9 mouse cellular contexts compared by ENCODE assay signal in genomic region chr6:83710361-83711066, GRCm38 (mm10). TPM values are rescaled to one million over a fixed set of nuclear protein-coding genes. Genes with fewer than 3 reads are reported as not detected.
A peak's percentile ranks its signal among the peaks of the same experiment; 100 is the strongest.
DNase-seq lines count a peak whose midpoint lies in the region; ATAC-seq lines count a peak whose summit lies in the region.
"Had no signal": no experiment of that assay in that cellular context is flagged by ENCODE, and none has a peak within 500 bp of the region (broad histone marks: within the 10 kb centered on the region; RNA-seq: fewer than 3 reads in every experiment).

No protein-coding gene starts in this region.

- peaks cover 95% of the 10 kb centered on the region for H3K27me3 ChIP-seq in heart, embryonic 16.5 days (ENCODE audit: control insufficient read depth, insufficient read depth, low read length)
- peaks cover 96% of the 10 kb centered on the region for H3K27me3 ChIP-seq in hindbrain, embryonic 11.5 days (ENCODE audit: control insufficient read depth, insufficient read depth, low read length)
- H3K27me3 ChIP-seq in midbrain, embryonic 11.5 days (ENCODE audit: control insufficient read depth, insufficient read depth, low read length), result peaks cover 99% of the 10 kb centered on the region

- peaks cover 19% of the 10 kb centered on the region for H3K4me1 ChIP-seq in heart, embryonic 16.5 days (ENCODE audit: control insufficient read depth, insufficient read depth, low read length)
- H3K4me1 ChIP-seq in hindbrain, embryonic 11.5 days (replicated peaks; ENCODE audit: control insufficient read depth, insufficient read depth, low read length), result peaks cover 10% of the 10 kb centered on the region
- peaks cover 18% of the 10 kb centered on the region for H3K4me1 ChIP-seq in midbrain, embryonic 11.5 days (ENCODE audit: control insufficient read depth, insufficient read depth, low read length)

- under 1% methylated on average over 32 of the region's 32 CpGs for WGBS in heart, embryonic 16.5 days
- WGBS in hindbrain, embryonic 11.5 days, result under 1% methylated on average over 32 of the region's 32 CpGs
- under 1% methylated on average over 31 of the region's 32 CpGs for WGBS in midbrain, embryonic 11.5 days

- H3K27ac ChIP-seq in heart, embryonic 16.5 days (ENCODE audit: low read length), result no peak overlapping the region
- H3K27ac ChIP-seq in hindbrain, embryonic 11.5 days (ENCODE audit: low read depth, low read length), result no peak overlapping the region
- no peak overlapping the region for H3K27ac ChIP-seq in midbrain, embryonic 11.5 days (ENCODE audit: low read depth, low read length)

- H3K36me3 ChIP-seq in heart, embryonic 16.5 days (ENCODE audit: control insufficient read depth, insufficient read depth), result no peaks in the 10 kb centered on the region
- H3K36me3 ChIP-seq in hindbrain, embryonic 11.5 days (ENCODE audit: control insufficient read depth, insufficient read depth, low read length), result no peaks in the 10 kb centered on the region
- H3K36me3 ChIP-seq in midbrain, embryonic 11.5 days (ENCODE audit: control insufficient read depth, insufficient read depth, low read length), result no peaks in the 10 kb centered on the region

- ATAC-seq in heart, embryonic 16.5 days (replicated peaks; ENCODE audit: extremely low read depth, insufficient read depth, low FRiP score), result peak; percentile 14; the same call in 1 of the 2 replicates
- ATAC-seq in hindbrain, embryonic 11.5 days (ENCODE audit: low FRiP score), result peak; percentile 76; the same call in 1 of the 2 replicates
- peak; percentile 67 for ATAC-seq in midbrain, embryonic 11.5 days (ENCODE audit: low FRiP score)

- H3K4me2 ChIP-seq in heart, embryonic 16.5 days (ENCODE audit: low read depth, low read length), result peak overlapping the region; percentile 64
- peak overlapping the region; percentile 74 for H3K4me2 ChIP-seq in hindbrain, embryonic 11.5 days (replicated peaks; ENCODE audit: low read depth, low read length)
- H3K4me2 ChIP-seq in midbrain, embryonic 11.5 days, result peak overlapping the region; percentile 82

- peak overlapping the region; percentile 55 for H3K4me3 ChIP-seq in heart, embryonic 16.5 days (ENCODE audit: low read length)
- H3K4me3 ChIP-seq in hindbrain, embryonic 11.5 days (ENCODE audit: low read depth, low read length), result peak overlapping the region; percentile 39
- peak overlapping the region; percentile 43 for H3K4me3 ChIP-seq in midbrain, embryonic 11.5 days (ENCODE audit: low read depth, low read length)

- no peaks in the 10 kb centered on the region for H3K9me3 ChIP-seq in heart, embryonic 16.5 days (replicated peaks; ENCODE audit: control insufficient read depth, low read length)
- H3K9me3 ChIP-seq in hindbrain, embryonic 11.5 days (ENCODE audit: control insufficient read depth, low read length), result no peaks in the 10 kb centered on the region
- no peaks in the 10 kb centered on the region for H3K9me3 ChIP-seq in midbrain, embryonic 11.5 days (ENCODE audit: control insufficient read depth, low read length)

- no peak overlapping the region for H3K9ac ChIP-seq in heart, embryonic 16.5 days (ENCODE audit: low read length)
- H3K9ac ChIP-seq in hindbrain, embryonic 11.5 days (ENCODE audit: low read depth, low read length), result no peak overlapping the region; the same call in 1 of the 2 replicates
- H3K9ac ChIP-seq in midbrain, embryonic 11.5 days (ENCODE audit: low read length), result no peak overlapping the region

- DNase-seq in heart, adult 11 months, result no peak
- DNase-seq in ES-CJ7 (ENCODE audit: low read depth, low spot score), result peak; percentile 61
- DNase-seq in hindbrain, embryonic 11.5 days (ENCODE audit: low spot score), result no peak
- peak; percentile 94 for DNase-seq in midbrain, embryonic 11.5 days (ENCODE audit: low spot score, missing footprints)
- DNase-seq in urinary bladder, postnatal 14 days (ENCODE audit: low spot score), result no peak
- DNase-seq in left cerebral cortex, adult 11 months (ENCODE audit: low spot score), result no peak
- DNase-seq in gastrocnemius, adult 8-10 months (ENCODE audit: low spot score in 2 of 2), result no peak

RNA-seq across cellular contexts. Expression of gene Vax2, which starts 0.6 kb away (rescaled TPM):
- not detected in 2 replicates for polyA plus RNA-seq in heart, embryonic 16.5 days (2015; fragmentation: Nextera tagmentation; extraction: Ambion mirVana)
- polyA plus RNA-seq in hindbrain, embryonic 11.5 days (2014; fragmentation: Nextera tagmentation; extraction: Ambion mirVana), result 0.23 and 0.39 TPM in 2 replicates
- polyA plus RNA-seq in midbrain, embryonic 11.5 days (2014; fragmentation: Nextera tagmentation; extraction: Ambion mirVana), result 0.25 and 0.26 TPM in 2 replicates
- not detected for total RNA-seq in gastrocnemius, adult 8-10 months (2022)
- total RNA-seq: gastrocnemius, postnatal 36 days had no signal

RNA-seq across cellular contexts. Expression of gene Atp6v1b1, which starts 32.3 kb away (rescaled TPM):
- 0.09 and 0.32 TPM in 2 replicates for polyA plus RNA-seq in heart, embryonic 16.5 days (2015; fragmentation: Nextera tagmentation; extraction: Ambion mirVana)
- polyA plus RNA-seq in hindbrain, embryonic 11.5 days (2014; fragmentation: Nextera tagmentation; extraction: Ambion mirVana), result 0.15 TPM in 1 of 2 replicates, not detected in the other
- not detected in 2 replicates for polyA plus RNA-seq in midbrain, embryonic 11.5 days (2014; fragmentation: Nextera tagmentation; extraction: Ambion mirVana)
- not detected for total RNA-seq in gastrocnemius, adult 8-10 months (2022)
- total RNA-seq: gastrocnemius, postnatal 36 days had no signal

RNA-seq across cellular contexts. Expression of gene Cd207, which starts 32.9 kb away (rescaled TPM):
- 0.41 and 0.42 TPM in 2 replicates for polyA plus RNA-seq in heart, embryonic 16.5 days (2015; fragmentation: Nextera tagmentation; extraction: Ambion mirVana)
- not detected in 2 replicates for polyA plus RNA-seq in hindbrain, embryonic 11.5 days (2014; fragmentation: Nextera tagmentation; extraction: Ambion mirVana)
- polyA plus RNA-seq in midbrain, embryonic 11.5 days (2014; fragmentation: Nextera tagmentation; extraction: Ambion mirVana), result not detected in 2 replicates
- total RNA-seq in gastrocnemius, adult 8-10 months (2022), result not detected

RNA-seq across cellular contexts. Expression of gene Ankrd53, which starts 51.9 kb away (rescaled TPM):
- not detected in 2 replicates for polyA plus RNA-seq in heart, embryonic 16.5 days (2015; fragmentation: Nextera tagmentation; extraction: Ambion mirVana)
- 0.12 TPM in 1 of 2 replicates, not detected in the other for polyA plus RNA-seq in hindbrain, embryonic 11.5 days (2014; fragmentation: Nextera tagmentation; extraction: Ambion mirVana)
- 0.18 TPM in 1 of 2 replicates, not detected in the other for polyA plus RNA-seq in midbrain, embryonic 11.5 days (2014; fragmentation: Nextera tagmentation; extraction: Ambion mirVana)
- not detected for total RNA-seq in gastrocnemius, adult 8-10 months (2022)
- total RNA-seq: gastrocnemius, postnatal 36 days had no signal

RNA-seq across cellular contexts. Expression of gene Clec4f, which starts 54.5 kb away (rescaled TPM):
- 0.20 and 0.87 TPM in 2 replicates for polyA plus RNA-seq in heart, embryonic 16.5 days (2015; fragmentation: Nextera tagmentation; extraction: Ambion mirVana)
- not detected in 2 replicates for polyA plus RNA-seq in hindbrain, embryonic 11.5 days (2014; fragmentation: Nextera tagmentation; extraction: Ambion mirVana)
- not detected in 2 replicates for polyA plus RNA-seq in midbrain, embryonic 11.5 days (2014; fragmentation: Nextera tagmentation; extraction: Ambion mirVana)
- total RNA-seq in gastrocnemius, adult 8-10 months (2022), result not detected
- total RNA-seq: gastrocnemius, postnatal 36 days had no signal

Comparison
In these comparisons a context has a peak if more than half of its experiments do, and no peak if none do; other contexts are left out.
1. ATAC-seq: peak in every context shown above with its lines; median percentile 76 in hindbrain, embryonic 11.5 days; 67 in midbrain, embryonic 11.5 days; 14 in heart, embryonic 16.5 days.
2. DNase-seq: peak in ES-CJ7 (single experiment) and midbrain, embryonic 11.5 days (single experiment); none in heart, adult 11 months (single experiment), hindbrain, embryonic 11.5 days (single experiment), urinary bladder, postnatal 14 days (single experiment), left cerebral cortex, adult 11 months (single experiment) and gastrocnemius, adult 8-10 months (0 of 2).
3. Peak in every context shown above with its lines, with median percentiles within 50 percentile points of each other: H3K4me2 ChIP-seq and H3K4me3 ChIP-seq.